Mouse (Mus musculus): ENCODE measurements around the gene Fetub. TPM values are rescaled to one million over a fixed set of nuclear protein-coding genes. Genes with fewer than 3 reads are reported as not detected.
A peak's percentile ranks its signal among the peaks of the same experiment; 100 is the strongest.
"Not testable (repeated sequence)": the region's sequence is repeated elsewhere in the genome, so short reads cannot be mapped to it uniquely, and the experiment has no call there.

Fetub gene
- polyA plus RNA-seq, 1 experiment from 2014 or later, result not detected

DNA sequence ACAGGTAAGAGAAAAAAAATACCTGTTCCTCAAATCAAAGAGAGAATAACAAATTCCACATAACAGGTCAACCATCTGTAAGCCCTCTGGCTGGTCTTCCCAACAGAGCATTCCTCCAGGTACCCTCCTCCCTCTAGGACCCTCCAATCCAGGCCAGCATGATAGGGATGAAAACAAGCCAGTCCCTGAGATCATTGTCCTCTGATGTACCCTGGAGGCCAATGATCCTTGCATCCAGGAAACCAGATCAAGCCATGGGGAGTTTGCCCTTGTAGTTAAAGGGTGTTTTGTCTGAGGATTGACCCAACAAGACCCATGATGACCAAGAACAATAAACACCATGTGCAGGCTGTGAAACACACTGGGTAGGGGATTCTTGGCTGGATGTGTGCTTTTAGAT is 3.9 kb upstream of the Fetub start:
- H3K27ac ChIP-seq, result no peak overlapping the region
- H3K9me3 ChIP-seq, result no peaks in the 10 kb centered on the region
- no peak overlapping the region for H3K4me3 ChIP-seq
- no peaks in the 10 kb centered on the region for H3K4me1 ChIP-seq (replicated peaks)
- no peaks in the 10 kb centered on the region for H3K27me3 ChIP-seq
- no peak overlapping the region for H3K4me2 ChIP-seq
- H3K9ac ChIP-seq, result no peak overlapping the region
- no peak for ATAC-seq (ENCODE audit: low FRiP score)
- no peaks in the 10 kb centered on the region for H3K36me3 ChIP-seq

DNA sequence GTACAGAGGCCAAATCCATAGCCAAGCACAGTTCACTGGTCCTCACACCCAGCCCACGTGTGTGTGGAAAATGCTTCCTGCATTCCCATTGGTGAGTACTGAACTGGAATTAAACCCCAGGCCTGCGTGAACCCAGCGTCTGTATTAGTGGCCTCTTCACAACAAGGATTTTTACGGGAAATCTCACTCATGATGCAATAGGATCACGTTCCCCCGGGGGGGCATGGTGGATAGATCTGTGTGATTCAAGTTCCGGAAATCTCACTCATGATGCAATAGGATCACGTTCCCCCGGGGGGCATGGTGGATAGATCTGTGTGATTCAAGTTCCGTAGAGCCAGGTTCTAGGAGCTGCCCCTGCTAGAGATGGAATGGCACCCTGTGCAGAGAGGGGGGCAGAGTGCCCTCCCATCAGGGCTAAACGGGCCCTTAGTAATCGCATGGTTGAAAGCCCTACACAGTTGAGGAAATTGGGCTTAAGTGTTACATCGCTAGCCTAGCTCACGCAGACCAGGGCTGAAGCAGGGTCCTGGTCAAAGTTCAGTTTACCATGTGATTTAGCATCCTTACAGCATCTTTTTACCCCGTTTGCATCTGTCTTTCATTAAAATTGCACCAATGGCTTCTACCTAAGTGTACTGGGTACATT is 654 bp downstream of the Fetub start:
- Histone ChIP-seq H3K27ac (no peak overlapping the region), H3K4me1 (replicated peaks) (no peaks in the 10 kb centered on the region), H3K9ac (no peak overlapping the region), H3K9me3 (no peaks in the 10 kb centered on the region), H3K27me3 (no peaks in the 10 kb centered on the region), H3K36me3 (no peaks in the 10 kb centered on the region), H3K4me3 (no peak overlapping the region), H3K4me2 (no peak overlapping the region)
- ATAC-seq (ENCODE audit: low FRiP score), result no peak
- 78% methylated on average over 15 of the region's 15 CpGs for WGBS

DNA sequence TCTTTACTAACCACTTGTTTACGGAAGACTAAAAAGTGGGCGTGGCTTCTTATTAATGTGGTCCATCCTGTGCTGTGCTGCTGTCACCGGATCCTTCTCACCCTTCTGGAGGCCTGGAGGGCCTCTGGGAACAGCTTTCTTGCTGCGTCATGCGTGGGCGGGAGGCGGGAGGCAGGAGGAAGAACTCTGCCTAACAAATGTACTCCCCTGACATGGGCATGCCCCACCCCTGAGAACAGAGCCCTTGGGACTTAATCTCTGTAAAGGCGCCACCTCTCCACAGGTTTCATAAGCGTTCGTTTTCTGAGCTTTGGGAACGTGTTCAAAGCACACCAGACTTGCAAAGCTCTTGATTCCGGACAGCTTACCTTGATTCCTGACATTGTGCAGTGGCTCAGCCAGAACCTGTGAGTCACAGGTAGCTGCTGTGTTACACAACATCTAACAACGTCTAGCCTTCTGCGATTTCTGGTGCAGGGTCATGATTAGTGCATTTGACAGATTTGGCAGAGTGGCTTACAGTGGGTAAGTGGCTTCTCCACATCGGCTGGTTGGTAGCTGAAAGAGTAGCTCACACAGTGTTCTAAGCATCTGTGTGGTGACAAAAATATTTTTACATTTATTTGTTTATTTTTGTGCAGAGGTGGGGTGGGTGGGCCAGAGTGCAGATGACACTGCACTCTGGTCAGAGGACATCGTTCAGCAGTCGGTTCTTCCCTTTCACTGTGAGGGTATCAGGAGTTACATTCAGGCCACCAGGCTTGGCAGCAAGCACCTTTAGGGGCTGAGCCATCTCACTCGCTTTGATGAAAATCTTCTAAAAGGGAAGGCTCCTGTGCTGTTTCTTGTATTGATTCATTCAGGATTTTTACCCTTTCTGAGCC is 2.1 kb downstream of the Fetub start:
- no peaks in the 10 kb centered on the region for H3K36me3 ChIP-seq
- no peak for ATAC-seq (ENCODE audit: low FRiP score)
- no peak overlapping the region for H3K27ac ChIP-seq
- no peak overlapping the region for H3K4me2 ChIP-seq
- H3K9me3 ChIP-seq, result no peaks in the 10 kb centered on the region
- H3K4me1 ChIP-seq (replicated peaks), result no peaks in the 10 kb centered on the region
- H3K9ac ChIP-seq, result no peak overlapping the region
- no peaks in the 10 kb centered on the region for H3K27me3 ChIP-seq
- H3K4me3 ChIP-seq, result no peak overlapping the region
- WGBS, result 72% methylated on average over 18 of the region's 18 CpGs

DNA sequence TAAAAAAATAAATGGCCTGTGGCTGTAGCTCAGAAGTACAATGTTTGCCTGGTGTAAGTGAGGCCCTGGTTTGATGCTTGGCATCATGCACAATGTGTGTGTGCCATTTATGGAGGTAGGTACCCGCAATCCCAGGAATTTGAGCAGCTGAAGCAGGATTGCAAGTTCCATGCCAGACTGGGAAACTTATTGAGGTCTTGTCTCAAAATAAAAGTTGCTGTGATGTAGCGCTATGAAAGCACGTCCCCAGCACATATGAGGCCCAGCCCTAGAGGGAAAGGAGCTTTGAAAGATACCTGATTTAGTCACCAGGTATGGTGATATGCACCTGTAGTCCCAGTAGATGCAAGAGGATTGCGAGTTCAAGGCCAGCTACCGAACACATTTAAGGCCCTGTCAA is 3.6 kb downstream of the Fetub start:
- H3K27ac ChIP-seq, result no peak overlapping the region
- no peaks in the 10 kb centered on the region for H3K36me3 ChIP-seq
- H3K27me3 ChIP-seq, result no peaks in the 10 kb centered on the region
- no peak overlapping the region for H3K9ac ChIP-seq
- WGBS, result 95% methylated on average over 5 of the region's 5 CpGs
- H3K4me3 ChIP-seq, result no peak overlapping the region
- H3K9me3 ChIP-seq, result no peaks in the 10 kb centered on the region
- H3K4me1 ChIP-seq (replicated peaks), result no peaks in the 10 kb centered on the region
- ATAC-seq (ENCODE audit: low FRiP score), result no peak
- H3K4me2 ChIP-seq, result no peak overlapping the region

DNA sequence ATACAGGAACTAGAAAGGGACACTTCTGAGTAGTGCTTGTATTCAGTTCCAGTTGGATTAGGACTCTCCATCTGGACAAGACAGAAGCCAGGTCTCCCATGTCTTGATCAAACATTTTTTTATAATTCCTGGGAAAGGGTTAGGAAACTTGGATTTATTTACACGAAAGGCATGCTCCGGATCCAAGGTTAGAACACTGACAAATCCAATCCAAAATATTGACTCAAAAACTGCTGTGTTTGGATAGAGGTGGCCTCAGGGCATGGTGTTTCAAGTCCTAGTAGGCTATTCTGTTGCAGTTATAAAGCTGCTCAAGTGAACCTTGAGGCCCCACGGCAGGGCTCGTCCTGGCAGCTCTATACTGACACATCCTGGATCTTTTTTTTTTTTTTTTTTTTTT is 4.3 kb downstream of the Fetub start:
- Histone ChIP-seq H3K27me3 (no peaks in the 10 kb centered on the region), H3K27ac (no peak overlapping the region), H3K4me2 (no peak overlapping the region), H3K9me3 (no peaks in the 10 kb centered on the region), H3K9ac (no peak overlapping the region), H3K36me3 (no peaks in the 10 kb centered on the region), H3K4me1 (replicated peaks) (no peaks in the 10 kb centered on the region), H3K4me3 (no peak overlapping the region)
- no peak for ATAC-seq (ENCODE audit: low FRiP score)
- 94% methylated on average over 4 of the region's 4 CpGs for WGBS

DNA sequence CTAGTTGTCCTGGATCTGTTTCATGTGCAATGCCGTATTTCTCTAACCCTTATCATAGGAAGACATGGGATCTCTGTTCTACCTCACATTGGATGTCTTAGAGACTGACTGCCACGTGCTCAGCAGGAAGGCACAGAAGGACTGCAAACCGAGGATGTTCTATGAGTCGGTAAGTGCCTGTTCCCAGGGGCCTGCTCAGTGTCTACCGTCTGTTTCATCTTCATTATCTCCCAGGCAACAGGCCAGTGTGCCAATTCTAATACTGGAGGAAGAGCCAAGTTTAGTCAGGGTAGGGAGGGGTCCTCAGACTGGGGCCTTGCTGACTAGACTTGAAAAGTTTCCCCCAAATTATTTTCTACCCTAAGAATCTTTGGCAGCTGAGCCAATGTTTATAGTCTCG is 11.4 kb downstream of the Fetub start:
- H3K9ac ChIP-seq, result no peak overlapping the region
- no peak overlapping the region for H3K27ac ChIP-seq
- H3K27me3 ChIP-seq, result no peaks in the 10 kb centered on the region
- H3K4me1 ChIP-seq (replicated peaks), result no peaks in the 10 kb centered on the region
- no peak overlapping the region for H3K4me2 ChIP-seq
- H3K36me3 ChIP-seq, result no peaks in the 10 kb centered on the region
- WGBS, result 61% methylated on average over 6 of the region's 6 CpGs
- no peaks in the 10 kb centered on the region for H3K9me3 ChIP-seq
- peak; percentile 59; the same call in 1 of the 2 replicates for ATAC-seq (ENCODE audit: low FRiP score)
- H3K4me3 ChIP-seq, result no peak overlapping the region

DNA sequence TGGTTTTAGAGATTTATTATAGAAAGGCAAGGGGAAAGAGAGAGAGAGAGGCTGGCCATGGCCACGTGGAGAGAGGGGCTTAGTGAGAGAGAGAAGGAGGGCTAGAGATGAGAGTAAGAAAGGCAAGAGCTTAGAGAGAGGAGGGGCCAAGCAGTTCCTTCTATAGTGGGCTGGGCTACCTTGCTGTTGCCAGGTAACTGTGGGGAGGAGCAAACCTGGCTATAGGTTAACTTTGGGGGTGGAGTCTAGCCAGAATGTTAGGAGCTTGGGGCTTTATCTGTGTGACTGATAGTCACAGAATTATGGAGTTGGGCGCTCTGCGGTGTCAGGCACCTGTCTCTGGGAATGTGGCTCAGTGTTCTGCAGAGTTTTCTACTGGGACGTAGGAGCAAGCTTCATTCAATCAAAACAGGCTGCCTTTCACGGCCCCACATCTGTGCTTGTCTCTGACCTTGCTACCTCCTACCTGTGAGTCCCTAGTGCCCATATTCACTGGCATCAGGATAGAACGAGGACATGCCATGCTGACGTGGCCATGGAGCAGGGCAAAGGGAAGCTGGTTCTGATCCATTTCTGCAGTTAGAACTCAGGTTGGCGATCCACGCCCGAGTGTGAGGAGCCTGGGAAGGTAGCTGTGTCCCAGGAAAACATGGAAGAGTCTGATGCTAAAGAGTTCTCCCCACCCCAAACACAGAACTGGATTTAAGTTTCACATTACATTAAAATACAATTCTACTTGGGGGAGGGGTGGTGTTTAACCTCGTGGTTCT is 13.5 kb downstream of the Fetub start:
- H3K36me3 ChIP-seq, result no peaks in the 10 kb centered on the region
- no peak overlapping the region for H3K9ac ChIP-seq
- ATAC-seq (ENCODE audit: low FRiP score), result no peak
- no peaks in the 10 kb centered on the region for H3K4me1 ChIP-seq (replicated peaks)
- no peaks in the 10 kb centered on the region for H3K9me3 ChIP-seq
- no peak overlapping the region for H3K4me2 ChIP-seq
- H3K27ac ChIP-seq, result no peak overlapping the region
- H3K4me3 ChIP-seq, result no peak overlapping the region
- 89% methylated on average over 11 of the region's 11 CpGs for WGBS
- no peaks in the 10 kb centered on the region for H3K27me3 ChIP-seq

DNA sequence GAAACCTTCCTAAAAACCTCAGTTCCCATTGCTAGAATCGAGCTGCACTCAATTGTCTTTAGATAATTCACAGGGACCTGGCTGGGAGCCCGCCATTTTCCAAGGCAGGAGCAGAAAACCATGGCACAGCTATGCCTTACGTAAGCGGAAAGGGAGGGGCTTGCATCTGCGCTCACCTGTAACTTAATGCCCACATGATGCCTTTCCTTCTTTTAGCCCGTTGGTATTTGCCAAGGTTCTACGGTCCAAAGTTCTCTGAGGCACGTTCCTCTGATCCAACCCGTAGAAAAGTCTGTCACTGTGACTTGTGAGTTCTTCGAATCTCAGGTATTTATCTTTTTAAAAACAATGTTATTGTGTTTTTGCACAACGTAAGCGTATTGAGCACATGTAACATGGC is 19.5 kb downstream of the Fetub start:
- no peak overlapping the region for H3K27ac ChIP-seq
- 0 out of 2 replicates have a peak, but pooled peaks cover 3% of the 10 kb centered on the region for H3K27me3 ChIP-seq
- no peak overlapping the region for H3K9ac ChIP-seq
- H3K4me2 ChIP-seq, result no peak overlapping the region
- no peaks in the 10 kb centered on the region for H3K9me3 ChIP-seq
- H3K36me3 ChIP-seq, result no peaks in the 10 kb centered on the region
- H3K4me3 ChIP-seq, result no peak overlapping the region
- ATAC-seq (ENCODE audit: low FRiP score), result no peak
- no peaks in the 10 kb centered on the region for H3K4me1 ChIP-seq (replicated peaks)
- WGBS, result 91% methylated on average over 12 of the region's 12 CpGs

DNA sequence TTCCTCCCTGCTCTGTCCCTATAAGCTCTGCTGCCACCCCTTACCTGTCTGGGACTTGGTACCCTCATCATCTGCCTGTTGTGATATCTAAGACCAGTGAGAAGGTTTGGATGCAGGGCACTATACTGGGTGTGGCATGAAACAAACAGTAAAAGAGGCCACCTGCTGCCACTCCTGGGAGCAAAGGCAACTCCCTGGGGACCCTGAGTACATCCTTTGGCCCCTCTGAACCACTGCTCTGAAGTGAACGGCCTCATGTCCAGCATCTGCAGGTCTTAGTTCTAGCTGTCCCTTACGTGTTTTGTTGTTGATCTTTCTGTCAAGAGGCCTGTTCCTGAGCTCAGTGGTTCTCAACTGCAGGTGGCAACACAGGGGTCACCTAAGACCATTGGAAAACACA is 20.4 kb downstream of the Fetub start:
- H3K27ac ChIP-seq, result no peak overlapping the region
- H3K4me3 ChIP-seq, result no peak overlapping the region
- 73% methylated on average over 2 of the region's 2 CpGs for WGBS
- no peaks in the 10 kb centered on the region for H3K9me3 ChIP-seq
- H3K4me1 ChIP-seq (replicated peaks), result no peaks in the 10 kb centered on the region
- ATAC-seq (ENCODE audit: low FRiP score), result no peak
- H3K9ac ChIP-seq, result no peak overlapping the region
- no peaks in the 10 kb centered on the region for H3K36me3 ChIP-seq
- H3K27me3 ChIP-seq, result 0 out of 2 replicates have a peak, but pooled peaks cover 3% of the 10 kb centered on the region
- no peak overlapping the region for H3K4me2 ChIP-seq

DNA sequence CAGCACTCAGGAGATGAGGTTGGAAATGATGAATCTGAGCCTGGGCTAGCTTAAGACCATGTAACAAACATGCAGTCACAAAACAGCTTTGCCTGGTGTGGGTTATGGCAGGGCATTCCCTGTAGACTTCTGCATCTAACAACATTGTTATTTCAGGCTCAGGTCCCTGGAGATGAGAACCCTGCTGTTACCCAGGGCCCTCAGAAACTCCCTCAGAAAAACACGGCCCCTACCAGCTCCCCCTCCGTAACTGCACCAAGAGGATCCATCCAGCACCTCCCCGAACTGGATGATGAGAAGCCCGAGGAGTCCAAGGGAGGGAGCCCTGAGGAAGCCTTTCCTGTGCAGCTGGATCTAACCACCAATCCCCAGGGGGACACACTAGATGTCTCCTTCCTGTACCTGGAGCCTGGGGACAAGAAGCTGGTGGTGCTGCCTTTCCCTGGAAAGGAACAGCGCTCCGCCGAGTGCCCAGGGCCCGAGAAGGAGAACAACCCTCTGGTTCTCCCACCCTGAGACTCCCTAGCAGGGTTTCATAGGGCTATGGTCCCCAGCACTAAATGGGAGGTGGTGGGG is 21.1 kb downstream of the Fetub start:
- H3K27ac ChIP-seq, result no peak overlapping the region
- no peaks in the 10 kb centered on the region for H3K36me3 ChIP-seq
- H3K4me3 ChIP-seq, result no peak overlapping the region
- H3K9ac ChIP-seq, result no peak overlapping the region
- ATAC-seq (ENCODE audit: low FRiP score), result no peak
- no peak overlapping the region for H3K4me2 ChIP-seq
- 85% methylated on average over 8 of the region's 8 CpGs for WGBS
- H3K9me3 ChIP-seq, result no peaks in the 10 kb centered on the region
- 0 out of 2 replicates have a peak, but pooled peaks cover 3% of the 10 kb centered on the region for H3K27me3 ChIP-seq
- H3K4me1 ChIP-seq (replicated peaks), result no peaks in the 10 kb centered on the region

DNA sequence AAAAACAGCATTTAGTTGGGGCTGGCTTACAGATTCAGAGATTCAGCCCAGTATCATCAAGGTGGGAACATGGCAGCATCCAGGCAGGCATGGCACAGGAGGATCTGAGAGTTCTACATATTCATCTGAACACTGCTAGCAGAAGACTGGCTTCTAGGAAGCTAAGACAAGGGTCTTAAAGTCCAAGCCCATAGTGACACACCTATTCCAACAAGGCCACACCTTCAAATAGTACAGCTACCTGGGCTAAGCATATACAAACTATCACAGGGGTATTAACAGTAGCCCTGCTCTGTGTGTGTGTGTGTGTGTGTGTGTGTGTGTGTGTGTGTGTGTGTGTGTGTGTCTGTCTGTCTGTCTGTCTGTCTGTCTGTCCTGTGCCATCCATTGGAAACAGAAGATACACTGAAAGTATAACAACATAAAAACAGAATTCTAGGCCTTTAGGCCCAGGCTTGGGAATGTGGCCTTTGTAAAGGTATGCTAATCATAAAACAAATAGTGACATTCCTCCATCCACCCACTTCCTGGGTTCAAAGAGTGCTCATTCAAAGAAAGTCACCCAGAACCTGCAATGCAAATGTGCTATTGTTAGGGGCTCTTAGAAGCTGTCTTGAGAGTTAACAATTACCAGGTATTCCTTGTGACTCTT is 23.8 kb downstream of the Fetub start:
- H3K27me3 ChIP-seq; H3K27ac ChIP-seq; ATAC-seq (ENCODE audit: low FRiP score); H3K9me3 ChIP-seq; H3K36me3 ChIP-seq; H3K4me3 ChIP-seq; H3K9ac ChIP-seq; H3K4me1 ChIP-seq (replicated peaks); H3K4me2 ChIP-seq: not testable (repeated sequence)

DNA sequence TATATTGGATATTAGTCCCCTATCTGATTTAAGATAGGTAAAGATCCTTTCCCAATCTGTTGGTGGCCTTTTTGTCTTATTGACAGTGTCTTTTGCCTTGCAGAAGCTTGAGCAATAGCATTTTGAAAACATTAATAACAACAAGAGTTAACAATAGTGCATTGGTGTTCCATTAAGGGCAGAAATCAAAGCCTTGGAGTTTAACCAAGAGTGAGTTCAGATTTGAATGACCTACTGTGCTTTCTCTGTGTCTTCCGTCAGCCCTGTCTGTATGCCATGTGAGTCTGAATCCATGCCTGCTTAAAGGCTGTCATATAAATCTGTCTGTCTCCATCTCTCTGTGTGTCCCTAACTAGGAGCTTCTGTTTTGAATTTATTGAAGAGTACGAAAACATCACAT is 29.2 kb downstream of the Fetub start:
- Histone ChIP-seq H3K9ac (no peak overlapping the region), H3K4me2 (no peak overlapping the region)
- WGBS, result 90% methylated on average over 2 of the region's 2 CpGs

More for the DNA sequence above, 29.2 kb downstream of the Fetub start:
- no peak overlapping the region for H3K27ac ChIP-seq
- H3K9me3 ChIP-seq, result no peaks in the 10 kb centered on the region
- H3K36me3 ChIP-seq, result no peaks in the 10 kb centered on the region
- no peak for ATAC-seq (ENCODE audit: low FRiP score)
- H3K4me3 ChIP-seq, result no peak overlapping the region
- no peaks in the 10 kb centered on the region for H3K27me3 ChIP-seq
- H3K4me1 ChIP-seq (replicated peaks), result no peaks in the 10 kb centered on the region
